In the genomic region with DNA sequence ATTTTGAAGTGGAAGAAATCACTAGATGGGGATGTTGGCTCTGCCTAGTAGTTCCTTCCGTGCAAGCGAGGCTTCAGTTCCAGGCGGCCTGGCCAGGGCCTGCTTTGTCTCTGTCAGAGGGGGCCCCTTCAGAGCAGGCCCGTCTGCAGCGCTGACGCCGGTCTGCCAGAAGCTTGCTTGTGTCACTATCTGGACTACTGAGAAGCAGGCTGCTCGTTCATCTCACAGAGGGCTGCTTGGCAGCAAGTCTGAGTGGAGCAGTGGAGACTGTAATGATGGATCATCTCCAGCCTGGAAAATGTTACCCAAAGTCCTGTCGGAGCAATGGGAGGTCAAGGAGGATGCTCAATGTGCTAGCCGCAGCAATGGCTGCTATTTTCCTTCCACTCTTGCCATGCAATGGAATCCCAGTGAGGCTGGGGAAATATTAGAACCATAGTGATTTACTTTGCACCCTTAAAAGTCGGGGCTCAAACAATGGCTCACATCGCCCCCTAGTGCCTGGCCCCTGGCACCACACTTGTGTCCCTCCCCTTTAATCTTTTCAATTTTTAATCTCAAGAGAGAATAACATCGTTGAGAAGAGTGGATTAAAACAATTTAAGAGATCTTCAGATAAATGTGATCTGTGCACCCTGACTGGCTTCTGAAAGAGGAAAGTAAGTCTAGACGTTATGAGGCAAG, we compare ENCODE assay signal across 8 mouse cellular contexts. TPM values are rescaled to one million over a fixed set of nuclear protein-coding genes. Genes with fewer than 3 reads are reported as not detected.
DNase-seq lines count a peak whose midpoint lies in the region; ATAC-seq lines count a peak whose summit lies in the region.

No protein-coding gene starts in this region.

- DNase-seq in cerebellum, postnatal 10 days = peak; percentile 74 to 84
- no peak for DNase-seq in cerebellum, adult 11-12 months
- peak; percentile 50 for DNase-seq in B cell, adult 2 months
- peak; percentile 13 for DNase-seq in heart, postnatal 25 days (ENCODE audit: low spot score)
- DNase-seq in lung, postnatal 14 days = peak; percentile 35
- DNase-seq in thymus, postnatal 0 days (ENCODE audit: low spot score) = peak; percentile 39
- DNase-seq in layer of hippocampus, adult 9-10 months (ENCODE audit: low spot score) = no peak

- intact Hi-C loops in heart, postnatal 25 days (cut with DNase I) = no loop called here

- peak; percentile 89 for ATAC-seq in common myeloid progenitor, adult 5-6 weeks (replicated peaks; ENCODE audit: low read depth, poor library complexity, severe bottlenecking)

RNA-seq across cellular contexts. Expression of gene Klhl8, which starts 26.0 kb away (rescaled TPM):
- total RNA-seq in common myeloid progenitor, adult 5-6 weeks (2017) = 2.9 and 9.6 TPM in 2 replicates
- total RNA-seq in heart, postnatal 25 days (2021) = 10 to 100 TPM; 12.6 to 13.5 TPM
- polyA plus RNA-seq in thymus, postnatal 0 days (2015; fragmentation: Nextera tagmentation; extraction: Ambion mirVana) = 8.6 and 9.3 TPM in 2 replicates

RNA-seq across cellular contexts. Expression of gene Hsd17b13, which starts 40.2 kb away (rescaled TPM):
- total RNA-seq in common myeloid progenitor, adult 5-6 weeks (2017) = not detected in 2 replicates
- total RNA-seq in heart, postnatal 25 days (2021) = not detected
- polyA plus RNA-seq in thymus, postnatal 0 days (2015; fragmentation: Nextera tagmentation; extraction: Ambion mirVana) = 0.12 TPM in 2 replicates

Comparison
In these comparisons a context has a peak if more than half of its experiments do, and no peak if none do; other contexts are left out.
1. DNase-seq: peak in cerebellum, postnatal 10 days (2 of 2), B cell, adult 2 months (2 of 2), heart, postnatal 25 days (single experiment), lung, postnatal 14 days (single experiment) and thymus, postnatal 0 days (single experiment); none in cerebellum, adult 11-12 months (single experiment) and layer of hippocampus, adult 9-10 months (single experiment).